Mouse (Mus musculus): ENCODE data around the gene Katnal1.

- TF ChIP-seq CTCF (IDR thresholded peaks at IDR 0.05; ENCODE audit: low read depth) (peak; percentile 20; the same call in 1 of the 2 replicates), EP300 (IDR thresholded peaks at IDR 0.05; ENCODE audit: low read depth) (no peak)
Observed at GRCm38 (mm10) chr5:148942305-148942704, 13.2 kb upstream of the Katnal1 start.

Measured in heart, postnatal 0 days (tissue).